Mouse (Mus musculus) heart, postnatal 4 days (tissue): ENCODE data around the gene Fbxl18. TPM values are rescaled to one million over a fixed set of nuclear protein-coding genes. Genes with fewer than 3 reads are reported as not detected.
"Not testable (repeated sequence)": the region's sequence is repeated elsewhere in the genome, so short reads cannot be mapped to it uniquely, and the experiment has no call there.

Experiments used
- DNase-seq: peaks from one replicate; pipeline ENCODE4 v3.0.0; 2021
- total RNA-seq, 2 experiments: library from RNA; stranded (reverse); gene quantifications; 2 replicates each; pipeline ENCODE4 v1.2.3; 2021

Fbxl18 gene
- total RNA-seq, 2 experiments from 2014 or later, result 9.4 to 9.5 TPM

DNA sequence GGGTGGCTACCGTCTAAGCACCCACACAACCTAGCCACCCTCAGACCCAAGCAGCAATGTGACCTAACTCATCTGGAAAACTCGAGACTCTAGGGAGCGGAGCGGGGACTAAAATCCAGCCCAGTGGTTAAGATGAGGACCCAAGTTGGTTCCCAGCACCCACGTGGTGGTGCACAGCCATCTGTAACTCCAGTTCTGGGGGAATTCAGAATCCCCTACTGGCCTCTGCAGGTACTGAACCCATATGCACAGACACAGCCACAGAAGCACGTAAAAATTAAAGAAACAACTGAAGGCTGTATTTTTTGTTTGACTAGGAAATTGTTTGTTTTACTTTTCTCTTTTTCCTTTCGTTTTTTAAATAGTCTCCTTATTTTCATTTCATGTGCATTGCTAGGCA, 21.5 kb downstream of the Fbxl18 start:
- DNase-seq, result no peak

DNA sequence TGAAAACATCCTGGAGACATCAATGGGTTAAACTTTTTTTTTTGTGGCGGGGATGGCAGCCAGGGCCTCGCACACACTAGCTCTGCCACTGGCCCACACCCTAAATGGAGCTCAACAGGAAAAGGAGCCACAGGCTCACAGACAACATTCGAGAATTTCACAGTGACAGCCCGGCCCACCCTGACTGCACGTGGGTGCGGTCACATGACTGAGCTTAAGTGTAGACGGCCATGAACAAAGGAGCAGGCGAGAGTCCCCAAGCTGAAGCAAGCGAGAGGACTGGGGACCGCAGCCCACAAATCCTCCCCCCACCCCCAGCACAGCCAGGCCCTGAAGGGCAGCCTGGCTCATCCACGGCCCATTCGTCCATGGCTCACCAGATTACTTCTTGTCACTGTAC, 23.5 kb downstream of the Fbxl18 start:
- no peak for DNase-seq

DNA sequence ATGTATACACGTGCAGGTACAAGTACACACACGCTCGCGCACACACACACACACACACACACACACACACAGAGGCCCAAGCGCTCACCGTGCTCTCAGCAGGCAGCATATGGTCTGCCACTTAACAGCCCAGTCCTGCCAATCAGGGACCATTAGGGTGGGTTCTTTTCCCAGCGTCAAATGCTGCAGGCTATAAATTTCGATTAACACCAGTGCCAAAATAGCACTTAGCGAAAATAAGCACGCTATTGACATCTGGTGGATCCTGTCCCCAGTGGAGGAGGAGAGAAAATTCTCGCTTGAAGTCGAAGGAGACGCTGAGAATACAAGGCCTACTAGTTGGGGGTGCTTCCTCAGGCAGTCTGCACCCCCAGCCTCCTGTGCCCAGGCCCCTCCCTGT, 25.8 kb downstream of the Fbxl18 start:
- no peak for DNase-seq

DNA sequence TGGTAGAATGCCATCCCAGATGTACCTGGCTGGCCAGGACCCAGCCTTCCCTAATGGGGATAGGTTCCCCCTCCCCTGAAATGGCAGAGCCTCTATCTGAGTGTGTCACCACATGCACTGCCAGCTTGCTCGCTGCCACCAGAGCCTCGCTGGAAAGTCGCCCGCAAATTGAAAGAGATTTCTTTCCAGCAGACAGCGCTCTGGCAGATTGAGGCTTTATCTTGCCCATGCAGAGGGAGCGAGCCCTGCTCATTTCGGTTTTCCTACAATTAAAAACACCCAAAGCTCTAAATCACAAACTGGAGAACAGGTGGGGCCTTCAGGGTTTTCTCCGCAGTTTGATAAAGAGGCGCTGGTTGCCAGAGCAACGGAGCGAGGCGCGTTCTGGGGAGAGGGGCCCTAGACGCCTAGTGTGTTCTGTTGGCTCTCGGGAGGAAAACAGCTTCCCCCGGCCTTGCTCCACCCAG, 37.4 kb downstream of the Fbxl18 start:
- peak; percentile 62 for DNase-seq

DNA sequence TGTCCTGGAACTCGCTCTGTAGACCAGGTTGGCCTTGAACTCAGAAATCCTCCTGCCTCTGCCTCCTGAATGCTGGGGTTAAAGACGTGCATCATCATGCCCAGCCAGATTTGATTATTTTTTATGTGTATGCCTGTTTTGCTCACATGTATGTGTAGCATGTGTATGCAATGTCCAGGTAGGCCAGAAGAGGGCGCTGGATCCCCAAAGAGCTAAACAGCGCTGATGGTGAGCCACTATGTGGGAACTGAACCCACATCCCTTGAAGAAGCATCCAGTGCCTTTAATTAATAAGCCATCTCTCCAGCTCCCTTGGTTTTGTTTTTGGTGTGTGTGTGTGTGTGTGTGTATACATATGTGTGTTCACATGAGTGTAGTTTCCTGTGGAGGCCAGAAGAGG, 38.8 kb downstream of the Fbxl18 start:
- no peak for DNase-seq

DNA sequence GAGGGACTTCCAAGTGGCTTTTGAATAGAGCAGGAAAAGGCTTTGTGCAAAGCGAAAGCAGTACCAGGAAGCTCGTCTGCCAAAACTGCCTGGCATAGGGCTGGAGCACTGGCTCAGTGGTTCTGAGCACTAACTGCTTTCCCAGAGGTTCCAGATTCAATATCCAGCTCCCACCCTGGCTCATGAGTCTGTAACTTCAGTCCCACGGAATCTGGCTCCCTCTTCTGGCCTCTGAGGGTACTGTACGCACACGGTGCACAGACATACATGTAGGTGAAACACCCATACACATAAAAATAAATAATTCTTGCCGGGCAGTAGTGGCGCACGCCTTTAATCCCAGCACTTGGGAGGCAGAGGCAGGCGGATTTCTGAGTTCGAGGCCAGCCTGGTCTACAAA, 40.3 kb downstream of the Fbxl18 start:
- DNase-seq, result peak; percentile 66

DNA sequence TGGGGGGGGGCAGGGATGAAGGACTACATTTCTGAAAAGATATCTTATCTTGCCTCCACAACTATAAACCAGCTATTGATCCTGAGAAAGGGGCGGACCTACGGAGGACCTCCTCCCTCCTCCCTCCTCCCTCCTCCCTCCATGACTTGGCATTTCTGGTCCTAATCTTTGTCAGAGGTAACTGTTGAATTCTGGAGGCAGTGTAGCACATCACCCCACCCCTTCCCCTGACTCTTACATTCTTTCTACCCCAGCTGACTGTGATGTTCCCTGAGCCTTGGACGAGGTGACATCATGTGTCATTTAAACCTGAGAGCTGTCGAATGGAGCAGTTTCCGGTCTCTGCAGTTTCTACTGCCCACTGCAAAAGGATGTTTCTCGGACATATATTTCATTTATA, 41.6 kb downstream of the Fbxl18 start:
- DNase-seq, result no peak

DNA sequence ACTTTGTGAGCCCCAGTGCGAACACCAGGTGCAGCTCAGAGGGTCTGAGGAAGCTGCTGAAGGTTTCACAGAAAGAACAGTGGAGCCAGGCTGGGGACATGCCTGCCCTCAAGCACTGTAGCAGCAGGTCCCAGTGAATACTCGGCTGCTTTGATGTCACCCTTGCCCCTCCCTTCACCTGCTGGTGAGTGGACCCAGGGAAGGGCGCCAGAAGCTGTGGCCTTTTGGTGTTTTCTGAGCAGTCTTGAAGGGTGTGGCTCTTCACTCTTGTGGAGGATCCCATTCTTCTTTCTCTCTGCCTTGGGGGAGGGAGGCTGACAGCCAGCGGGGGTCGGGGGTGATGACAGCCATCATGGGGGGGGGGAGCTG, 43.6 kb downstream of the Fbxl18 start:
- no peak for DNase-seq

DNA sequence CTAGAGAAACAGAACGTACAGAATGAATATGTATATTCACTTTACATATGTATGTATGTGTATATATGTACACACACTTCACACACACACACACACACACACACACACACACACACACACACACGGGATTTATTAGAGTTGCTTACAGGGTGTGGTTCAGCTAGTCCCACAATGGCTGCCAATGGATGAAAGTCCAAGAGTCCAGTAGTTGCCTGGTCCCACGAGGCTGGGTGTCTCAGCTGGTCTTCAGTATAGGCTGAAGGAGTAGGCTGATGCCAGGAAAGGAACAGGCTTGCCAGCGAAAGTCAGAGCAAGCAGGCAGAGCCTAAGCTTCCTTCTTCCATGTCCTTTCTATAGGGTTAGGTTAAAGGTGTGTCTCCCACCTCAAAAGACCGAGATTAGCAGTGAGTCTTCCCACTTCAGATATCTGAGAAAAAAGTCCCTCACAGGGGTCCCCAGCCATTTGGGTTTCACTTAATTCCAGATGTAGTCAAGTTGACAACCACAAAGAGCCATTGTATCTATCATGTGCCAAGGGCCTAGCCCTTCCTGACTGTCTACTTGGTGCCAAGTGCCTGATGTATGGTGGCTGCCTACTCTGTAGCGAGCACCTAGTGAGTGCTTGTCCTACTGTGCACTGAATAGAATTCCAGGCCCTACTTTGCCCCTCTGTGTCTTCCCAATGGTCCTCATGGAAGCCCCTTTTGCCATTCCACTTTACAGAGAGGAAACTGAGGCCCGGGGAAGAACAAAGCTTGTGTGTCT, 44.1 kb downstream of the Fbxl18 start:
- no peak for DNase-seq

DNA sequence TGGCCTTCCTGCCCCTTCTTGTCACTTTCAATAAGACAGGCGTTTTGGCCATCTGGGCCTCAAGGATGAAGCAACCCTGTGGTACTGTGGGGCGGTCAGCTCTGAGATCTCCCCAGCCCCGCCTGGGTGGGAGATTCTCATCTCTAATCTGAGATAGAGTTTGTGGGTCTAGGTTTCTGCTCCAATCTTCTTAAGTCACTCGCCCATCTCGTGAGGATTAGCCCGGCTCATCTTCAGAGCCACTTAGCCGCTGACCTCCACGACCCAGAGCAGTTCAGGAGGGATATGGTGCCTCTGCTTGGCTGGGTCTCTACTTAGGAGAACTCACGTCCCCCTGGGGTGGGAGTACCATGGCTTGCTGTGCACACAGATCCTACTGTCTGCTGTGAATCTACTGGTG, 44.7 kb downstream of the Fbxl18 start:
- DNase-seq, result no peak

DNA sequence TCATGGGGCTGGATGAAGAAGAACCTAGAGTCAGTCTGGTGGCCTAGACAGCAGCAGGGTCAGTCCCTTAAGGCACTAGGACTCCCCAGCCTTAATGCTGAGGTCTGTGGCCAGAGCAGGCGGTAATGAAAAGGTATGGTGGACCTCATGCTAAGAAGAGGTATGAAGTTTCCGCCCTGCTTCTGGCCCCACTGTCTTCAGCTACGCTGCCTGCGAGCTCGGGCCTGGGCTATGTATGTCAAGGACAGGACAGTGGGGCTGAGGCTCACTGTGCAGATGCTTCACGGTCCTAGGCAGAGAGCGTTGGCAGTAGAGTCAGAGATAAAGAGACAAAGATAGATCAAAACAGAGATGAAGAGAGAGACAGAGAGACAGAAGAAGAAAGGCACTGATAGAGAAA, 46.3 kb downstream of the Fbxl18 start:
- no peak for DNase-seq

DNA sequence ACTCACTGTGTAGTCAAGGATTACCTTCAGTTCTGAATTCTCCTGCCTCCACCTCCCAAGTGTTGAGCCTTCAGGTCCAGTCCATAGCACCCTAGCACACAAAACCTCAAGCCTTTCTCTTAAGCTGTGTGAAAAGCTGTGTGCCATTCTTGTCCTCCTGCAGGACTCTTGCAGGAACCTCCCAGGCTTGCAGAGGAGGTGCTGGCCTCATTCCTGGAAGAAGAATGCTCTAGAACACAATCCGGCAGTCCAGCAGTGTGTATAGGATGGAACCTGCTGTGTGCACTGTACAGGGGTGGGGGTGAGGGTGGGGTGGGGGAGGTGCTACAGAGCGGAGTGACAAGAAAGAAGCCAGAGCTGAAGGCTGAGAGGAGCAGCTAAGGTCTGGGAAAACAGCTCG, 47.1 kb downstream of the Fbxl18 start:
- no peak for DNase-seq

DNA sequence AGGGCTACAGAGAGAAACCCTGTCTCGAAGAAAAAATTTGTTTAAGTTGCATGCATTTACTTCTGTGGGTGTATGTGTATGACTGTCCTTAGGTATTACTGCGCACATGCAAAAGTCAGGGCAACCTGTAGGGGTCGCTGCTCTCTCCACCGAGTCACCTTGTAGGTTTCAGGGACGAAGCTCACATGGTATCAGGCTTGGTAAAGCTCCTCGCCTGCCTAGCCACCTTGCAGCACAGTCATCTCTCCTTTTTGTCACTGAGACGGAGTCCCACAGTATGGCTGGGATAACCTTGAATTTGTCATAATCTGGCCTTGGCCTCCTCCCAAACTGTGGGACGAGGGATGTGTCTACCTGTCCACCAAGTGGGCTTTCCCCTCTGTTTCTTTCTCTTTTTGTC, 50.8 kb downstream of the Fbxl18 start:
- peak; percentile 41 for DNase-seq

DNA sequence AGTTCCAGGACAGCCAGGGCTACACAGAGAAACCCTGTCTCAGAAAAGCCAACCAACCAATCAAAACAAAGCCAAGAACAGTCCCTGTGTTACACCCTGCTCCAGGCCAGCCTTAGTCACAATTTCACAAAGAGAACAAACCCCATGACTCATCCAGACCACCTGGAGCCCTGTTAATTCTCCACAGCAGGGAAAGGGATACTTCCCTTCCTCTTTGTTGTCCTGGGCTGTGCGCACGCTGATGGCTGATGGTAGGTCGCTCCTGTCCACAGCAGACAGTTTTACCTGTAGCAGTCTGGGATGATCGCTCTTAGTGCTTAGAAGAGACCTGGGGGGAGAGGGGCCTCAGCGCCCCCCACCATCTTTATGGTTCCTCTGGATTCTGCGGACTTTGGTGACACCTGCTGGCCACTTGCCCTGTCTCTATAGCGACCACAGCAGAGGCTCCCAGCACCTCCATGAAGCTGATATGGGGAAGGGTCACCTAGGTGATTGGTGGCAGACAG, 53.0 kb downstream of the Fbxl18 start:
- peak; percentile 49 for DNase-seq

DNA sequence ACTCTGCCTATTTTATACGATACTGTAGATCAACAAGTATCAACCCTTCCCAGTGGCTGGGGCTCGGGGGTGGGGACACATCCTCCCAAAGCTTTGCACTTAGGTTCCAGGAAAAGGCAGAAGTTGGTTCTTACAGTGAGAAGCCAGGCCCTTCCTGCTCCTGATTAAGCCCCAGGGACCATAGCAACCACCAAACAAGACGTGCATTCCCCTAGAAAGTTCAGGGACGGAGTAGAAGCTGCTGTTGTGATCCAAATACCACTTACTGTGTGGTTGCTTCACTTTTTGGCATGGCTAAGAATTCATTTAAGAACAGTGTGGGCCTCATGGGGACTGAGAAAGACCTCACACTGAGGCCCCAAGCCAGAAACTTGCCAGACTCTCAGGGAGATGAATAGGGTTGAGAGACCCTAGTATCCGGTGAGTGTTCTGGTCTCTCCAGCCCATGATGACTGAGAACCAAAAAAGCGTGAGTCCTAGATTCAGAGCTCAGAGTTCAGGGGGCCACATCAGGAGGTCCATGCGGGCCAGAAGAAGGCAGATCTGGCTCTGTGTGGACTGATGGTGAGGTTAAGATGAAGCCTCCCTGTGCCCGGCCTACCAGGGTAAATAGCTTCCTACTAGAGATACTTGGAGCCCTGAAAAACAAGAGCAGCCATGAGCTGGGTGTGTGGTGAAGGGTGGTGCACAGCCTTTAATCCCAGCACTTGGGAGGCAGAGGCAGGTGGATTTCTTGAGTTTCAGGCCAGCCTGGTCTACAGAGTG, 53.7 kb downstream of the Fbxl18 start:
- peak; percentile 35 for DNase-seq

DNA sequence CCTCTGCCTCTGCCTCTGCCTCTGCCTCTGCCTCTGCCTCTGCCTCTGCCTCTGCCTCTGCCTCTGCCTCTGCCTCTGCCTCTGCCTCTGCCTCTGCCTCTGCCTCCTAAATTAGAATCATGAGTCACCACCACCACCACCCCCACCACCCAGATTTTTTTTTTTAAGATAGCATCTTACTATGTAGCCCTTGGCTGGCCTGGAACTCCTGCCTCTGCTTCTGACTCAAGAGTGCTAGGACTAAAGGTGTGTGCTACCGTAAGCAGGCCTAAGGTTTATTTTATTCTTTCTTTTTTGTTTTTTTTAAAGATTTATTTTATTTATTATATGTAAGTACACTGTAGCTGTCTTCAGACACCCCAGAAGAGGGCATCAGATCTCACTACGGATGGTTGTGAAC, 57.8 kb downstream of the Fbxl18 start:
- DNase-seq, result not testable (repeated sequence)

DNA sequence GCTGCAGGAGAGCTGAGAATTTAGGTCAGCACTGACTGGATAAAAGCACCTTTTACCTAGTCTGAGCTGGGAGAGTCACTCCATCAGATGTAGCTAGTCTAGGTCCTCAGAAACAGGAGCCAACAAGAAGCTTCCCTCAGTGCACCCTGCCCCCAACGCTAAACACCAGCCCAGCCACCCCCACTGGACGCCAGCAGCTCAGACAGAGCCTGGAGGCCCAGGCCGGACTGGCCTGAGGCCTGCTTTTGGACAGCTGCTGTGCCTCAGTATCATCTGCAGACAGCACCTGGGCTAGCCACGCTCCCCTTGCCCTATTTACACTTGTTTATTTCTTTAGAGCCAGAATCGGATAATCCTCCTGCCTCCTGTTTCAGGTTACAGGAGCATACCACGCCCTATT, 58.3 kb downstream of the Fbxl18 start:
- no peak for DNase-seq

DNA sequence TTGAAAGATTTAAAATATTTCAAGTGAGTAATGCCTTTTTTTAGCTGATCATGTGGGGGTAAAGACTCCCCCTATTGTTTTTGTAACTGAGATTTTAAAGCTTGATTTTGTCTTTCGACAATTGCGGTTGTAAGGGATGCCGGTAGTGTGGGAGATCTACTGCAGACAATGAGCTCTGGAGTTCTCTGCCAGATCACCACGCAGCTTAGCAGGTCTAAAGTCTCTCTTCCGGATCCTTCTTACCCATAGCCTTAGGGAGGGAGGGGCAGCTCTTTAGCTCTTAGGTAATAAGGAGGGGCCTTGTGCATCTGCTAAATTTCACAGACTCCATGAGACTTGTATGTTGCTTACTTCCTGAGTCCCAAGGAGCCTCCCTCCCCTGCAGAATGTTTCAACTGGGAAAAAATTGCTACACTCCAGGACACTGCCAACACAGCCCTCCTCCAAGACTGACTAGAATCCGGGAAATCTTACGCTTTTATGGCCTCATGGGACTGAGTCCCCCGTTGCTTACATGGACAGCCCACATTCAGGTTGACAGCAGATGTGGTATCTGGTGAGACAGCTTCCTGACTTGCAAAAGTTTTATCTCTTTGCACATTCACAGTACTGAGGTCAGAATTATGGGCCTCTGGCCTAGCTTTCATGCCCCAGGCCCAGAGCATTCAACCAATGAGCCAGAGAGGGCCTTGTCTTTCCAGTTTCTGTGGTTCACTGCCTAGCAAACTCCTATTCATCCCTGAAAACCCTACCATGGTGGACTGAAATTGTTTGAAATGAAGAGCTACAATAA, 61.4 kb downstream of the Fbxl18 start:
- no peak for DNase-seq

DNA sequence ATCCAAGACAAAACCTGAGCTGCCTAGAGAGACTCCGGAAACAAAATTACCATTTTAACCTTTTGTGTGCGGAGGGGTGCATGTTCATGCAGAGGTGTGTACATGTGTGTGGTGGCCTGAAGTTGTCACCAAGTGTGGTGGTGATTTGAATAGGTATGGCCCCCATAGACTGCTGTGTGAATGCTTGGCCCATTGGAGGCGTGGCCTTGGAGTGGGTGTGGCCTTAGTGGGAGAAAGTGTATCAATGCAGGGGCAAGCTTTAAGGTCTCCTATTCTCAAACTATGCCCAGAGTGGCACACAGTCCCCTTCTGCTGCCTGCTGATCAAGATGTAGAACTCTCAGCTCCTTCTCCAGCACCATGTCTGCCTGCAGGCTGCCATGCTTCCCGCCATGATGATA, 69.1 kb downstream of the Fbxl18 start:
- DNase-seq, result no peak

DNA sequence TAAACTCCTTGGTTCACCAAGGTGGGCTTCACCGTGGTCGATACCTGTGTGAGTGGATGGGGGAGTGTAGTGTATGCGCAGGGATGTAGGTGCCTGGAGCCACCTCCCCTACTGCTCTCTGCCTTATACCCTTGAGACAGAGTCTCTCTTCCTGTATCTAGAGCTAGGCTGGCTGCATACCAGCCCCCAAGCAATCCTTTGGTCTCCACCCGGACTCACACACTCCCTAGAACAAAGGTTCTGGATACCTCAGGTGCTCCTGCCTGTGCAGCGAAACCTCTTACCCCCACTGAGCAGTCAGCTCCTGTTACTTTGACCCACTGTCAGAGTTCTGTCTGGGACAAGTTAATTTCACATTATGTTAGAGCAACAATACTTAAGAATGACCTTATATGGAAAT, 69.6 kb downstream of the Fbxl18 start:
- no peak for DNase-seq

DNA sequence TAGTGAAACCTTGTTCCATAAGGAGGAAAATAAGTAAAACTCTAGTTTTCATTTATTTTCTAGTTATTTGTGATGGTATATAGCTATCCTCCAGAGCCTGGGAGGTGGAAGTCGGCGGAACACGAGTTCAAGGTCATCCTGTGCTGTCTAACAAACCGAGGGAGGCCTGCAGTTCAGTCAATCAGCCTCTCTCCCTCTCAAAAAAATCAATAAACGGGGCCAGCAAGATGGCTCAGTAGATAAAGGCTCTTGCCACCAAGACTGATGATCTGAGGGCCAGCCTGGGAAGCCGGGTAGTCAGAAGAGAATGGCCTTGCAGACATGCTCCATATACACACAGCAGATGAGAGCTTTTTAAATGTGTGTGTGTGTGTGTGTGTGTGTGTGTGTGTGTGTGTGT, 71.1 kb downstream of the Fbxl18 start:
- no peak for DNase-seq

DNA sequence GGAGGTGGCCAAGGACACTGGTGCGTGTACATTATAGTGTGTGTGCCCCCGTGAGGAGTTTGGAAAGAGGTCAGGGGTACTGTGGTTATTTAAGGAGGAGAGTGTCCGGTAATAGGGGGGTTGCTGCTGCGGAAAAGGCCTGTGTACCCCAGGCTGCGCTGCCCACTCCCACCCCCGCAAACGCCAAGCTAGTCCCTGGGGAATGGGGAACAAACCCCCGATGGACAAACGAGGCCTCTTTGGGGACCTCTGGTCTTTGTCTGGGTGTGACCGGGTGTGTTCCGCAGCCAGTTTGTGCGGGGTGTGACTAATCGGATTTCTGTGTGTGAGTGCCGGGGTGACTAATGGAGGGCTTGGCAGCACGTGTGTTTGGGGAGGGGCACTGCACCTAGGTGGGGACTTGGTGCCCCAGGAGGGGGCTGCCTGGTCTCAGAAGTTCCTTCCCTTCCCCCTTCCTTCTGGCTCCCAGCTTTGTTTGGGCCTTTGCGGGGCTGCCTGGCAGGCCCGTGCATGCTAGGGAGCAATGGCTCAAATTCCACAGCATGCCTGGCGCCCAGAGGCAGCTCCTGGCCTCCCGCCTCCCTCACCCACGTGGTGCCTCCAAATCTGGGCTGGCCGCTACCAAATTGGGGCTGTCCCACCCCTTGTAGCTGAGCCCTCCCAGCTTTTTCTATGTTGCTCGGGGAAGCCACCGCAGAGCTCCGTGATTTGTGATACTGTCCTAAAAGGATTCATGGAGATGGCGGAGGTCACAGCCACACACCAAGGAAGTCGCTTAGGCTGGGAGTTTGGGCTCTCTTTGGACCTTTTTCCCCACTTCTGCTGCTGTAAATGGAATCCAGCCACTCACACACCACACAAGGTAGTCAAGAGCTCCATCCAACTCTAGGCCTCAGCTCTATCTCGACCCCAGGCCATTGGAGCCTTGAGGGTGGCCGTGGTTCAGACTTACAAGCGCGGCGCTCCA, 71.8 kb downstream of the Fbxl18 start:
- DNase-seq, result peak; percentile 93
